Mouse (Mus musculus) limb, embryonic 12.5 days (tissue): Measurements from ENCODE around the gene Pou2f2. TPM values are rescaled to one million over a fixed set of nuclear protein-coding genes. Genes with fewer than 3 reads are reported as not detected.

ENCODE experiments used
- ATAC-seq: fragments of 200-750 bp; cut with Nextera tagmentation; 2 replicates; pipeline ENCODE4 v1.8.0; 2017; ENCODE audit warnings: low read depth, moderate TSS enrichment; ENCODE audit not compliant: insufficient number of reproducible peaks, insufficient read depth, low FRiP score, low TSS enrichment
- H3K27ac ChIP-seq: fragments of 300-500 bp; sonication (generic); 2 replicates; pipeline ENCODE4 v1.5.1; 2016; ENCODE audit warnings: mild to moderate bottlenecking, moderate library complexity
- H3K27me3 ChIP-seq: fragments of 300-500 bp; sonication (generic); 2 replicates; pipeline ENCODE4 v1.6.1; 2016; ENCODE audit warnings: mild to moderate bottlenecking, moderate library complexity
- H3K36me3 ChIP-seq: fragments of 300-500 bp; sonication (generic); 2 replicates; pipeline ENCODE4 v1.6.1; 2016; ENCODE audit warnings: mild to moderate bottlenecking, moderate library complexity
- H3K4me1 ChIP-seq: fragments of 300-500 bp; sonication (generic); replicated peaks from 2 replicates; pipeline ENCODE4 v1.6.1; 2016
- H3K4me2 ChIP-seq: fragments of 300-500 bp; sonication (generic); 2 replicates; pipeline ENCODE4 v1.6.1; 2016; ENCODE audit warnings: mild to moderate bottlenecking, moderate library complexity
- H3K4me3 ChIP-seq: fragments of 300-500 bp; sonication (generic); replicated peaks from 2 replicates; pipeline ENCODE4 v1.5.1; 2016; ENCODE audit warnings: mild to moderate bottlenecking
- H3K9ac ChIP-seq: fragments of 300-500 bp; sonication (generic); replicated peaks from 2 replicates; pipeline ENCODE4 v1.6.1; 2016; ENCODE audit warnings: mild to moderate bottlenecking, moderate library complexity
- H3K9me3 ChIP-seq: fragments of 300-500 bp; sonication (generic); 2 replicates; pipeline ENCODE4 v1.6.1; 2016; ENCODE audit warnings: mild to moderate bottlenecking, moderate library complexity
- WGBS: fragments of 180-500 bp; shearing (Covaris S2); methylation state at CpG from one replicate; pipeline ENCODE4 v1.1.7; 2016; 5-methylcytosine and 5-hydroxymethylcytosine counted together
- polyA plus RNA-seq: library from polyadenylated mRNA; unstranded; fragments of >200 nt; fragmentation: Nextera tagmentation; extraction: Ambion mirVana; gene quantifications from 2 replicates; pipeline ENCODE4 v1.2.1, GENCODE M21; 2016

The Pou2f2 gene
- polyA plus RNA-seq, 1 experiment from 2014 or later = 2.9 TPM

DNA sequence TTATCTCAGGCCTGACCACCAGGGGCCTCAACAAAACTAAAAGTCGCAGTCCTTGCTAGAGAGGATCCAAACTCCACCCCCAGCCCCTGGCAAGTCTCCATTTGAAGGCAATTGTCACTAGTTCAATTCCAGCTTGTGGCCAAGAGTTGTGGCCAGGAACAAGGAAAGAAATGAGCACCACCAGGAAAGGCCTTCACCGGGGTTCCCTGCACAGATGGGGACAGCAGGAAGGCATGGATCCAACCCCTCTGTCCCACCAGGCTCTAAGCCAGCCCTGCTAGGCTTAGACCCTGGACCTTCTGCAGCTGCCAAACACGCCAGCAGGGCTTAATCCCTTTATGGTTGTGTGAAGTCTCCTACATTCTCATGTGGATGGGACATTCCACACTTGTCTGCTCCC is 8.9 kb downstream of the Pou2f2 start:
- no peaks in the 10 kb centered on the region for H3K36me3 ChIP-seq
- no peaks in the 10 kb centered on the region for H3K9me3 ChIP-seq
- no peak overlapping the region for H3K27ac ChIP-seq
- no peak overlapping the region for H3K4me3 ChIP-seq
- 17% methylated on average over 3 of the region's 3 CpGs for WGBS
- ATAC-seq = no peak
- peaks cover 7% of the 10 kb centered on the region for H3K4me1 ChIP-seq
- H3K9ac ChIP-seq = no peak overlapping the region
- peaks cover 37% of the 10 kb centered on the region for H3K27me3 ChIP-seq
- no peak overlapping the region for H3K4me2 ChIP-seq

DNA sequence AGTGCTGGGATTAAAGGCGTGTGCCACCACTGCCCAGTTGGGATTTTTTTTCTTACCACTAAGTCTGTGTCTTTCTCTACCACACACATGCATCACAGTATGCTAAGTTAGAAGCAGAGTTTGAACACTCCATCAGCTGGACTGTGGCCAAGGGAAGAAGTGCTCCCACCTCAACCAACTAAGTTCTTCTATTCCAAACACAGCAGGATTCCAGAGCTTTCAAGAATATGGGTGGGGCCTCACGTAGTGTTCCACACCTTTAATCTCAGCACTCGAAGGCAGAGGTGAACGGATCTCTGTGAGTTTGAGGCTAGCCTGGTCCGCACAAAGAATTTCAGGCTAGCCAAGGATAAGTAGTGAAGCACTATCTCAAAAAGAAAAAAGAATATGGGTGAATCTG is 13.4 kb downstream of the Pou2f2 start:
- Histone ChIP-seq H3K36me3 (no peaks in the 10 kb centered on the region), H3K9ac (no peak overlapping the region), H3K4me2 (no peak overlapping the region), H3K27ac (no peak overlapping the region), H3K4me3 (no peak overlapping the region), H3K27me3 (peaks cover 31% of the 10 kb centered on the region), H3K4me1 (no peaks in the 10 kb centered on the region), H3K9me3 (no peaks in the 10 kb centered on the region)
- ATAC-seq = no peak
- WGBS = 76% methylated on average over 5 of the region's 5 CpGs

GRCm38 (mm10) chr7:25156158-25156648 is 23.3 kb downstream of the Pou2f2 start:
- Histone ChIP-seq H3K4me1 (peaks cover 52% of the 10 kb centered on the region), H3K27me3 (peaks cover 30% of the 10 kb centered on the region), H3K4me2 (peak overlapping the region; percentile 37), H3K9ac (no peak overlapping the region), H3K9me3 (no peaks in the 10 kb centered on the region), H3K27ac (no peak overlapping the region), H3K36me3 (no peaks in the 10 kb centered on the region), H3K4me3 (0 out of 2 replicates have a peak overlapping the region, but pooled peaks have one; percentile 1)
- WGBS = 30% methylated on average over 14 of the region's 14 CpGs
- no peak for ATAC-seq

GRCm38 (mm10) chr7:25155469-25156157 is 23.9 kb downstream of the Pou2f2 start:
- WGBS = 9% methylated on average over 17 of the region's 17 CpGs
- Histone ChIP-seq H3K27me3 (peaks cover 34% of the 10 kb centered on the region), H3K9me3 (no peaks in the 10 kb centered on the region), H3K4me2 (peak overlapping the region; percentile 37), H3K36me3 (no peaks in the 10 kb centered on the region), H3K4me1 (peaks cover 58% of the 10 kb centered on the region), H3K27ac (peak overlapping the region; percentile 13; the same call in 1 of the 2 replicates), H3K4me3 (0 out of 2 replicates have a peak overlapping the region, but pooled peaks have one; percentile 1), H3K9ac (no peak overlapping the region)
- peak; percentile 72 for ATAC-seq

DNA sequence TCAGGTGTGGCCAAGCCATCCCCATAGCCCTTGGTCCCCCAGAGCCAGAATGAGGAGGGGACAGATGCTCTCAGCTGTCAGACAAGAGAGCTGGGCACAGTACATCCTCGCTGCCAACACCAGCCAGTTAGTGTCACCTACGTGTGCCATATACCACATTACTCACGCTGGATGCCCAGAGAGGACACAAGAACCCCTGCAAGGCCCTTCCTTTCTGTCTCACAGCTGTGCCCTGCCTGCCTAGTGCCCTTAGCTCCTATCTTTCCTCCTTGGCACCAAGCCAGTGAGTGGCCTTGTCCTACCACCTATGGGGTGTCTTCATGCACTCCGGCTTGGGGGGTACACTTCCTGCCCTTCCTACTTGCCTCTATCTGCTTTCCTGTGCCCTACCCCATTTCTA is 24.9 kb downstream of the Pou2f2 start:
- Histone ChIP-seq H3K9ac (no peak overlapping the region), H3K4me2 (peak overlapping the region; percentile 37; the same call in 1 of the 2 replicates), H3K4me1 (peaks cover 67% of the 10 kb centered on the region), H3K27ac (no peak overlapping the region), H3K36me3 (no peaks in the 10 kb centered on the region), H3K4me3 (no peak overlapping the region), H3K9me3 (no peaks in the 10 kb centered on the region), H3K27me3 (peaks cover 42% of the 10 kb centered on the region)
- no peak for ATAC-seq
- 61% methylated on average over 4 of the region's 4 CpGs for WGBS

DNA sequence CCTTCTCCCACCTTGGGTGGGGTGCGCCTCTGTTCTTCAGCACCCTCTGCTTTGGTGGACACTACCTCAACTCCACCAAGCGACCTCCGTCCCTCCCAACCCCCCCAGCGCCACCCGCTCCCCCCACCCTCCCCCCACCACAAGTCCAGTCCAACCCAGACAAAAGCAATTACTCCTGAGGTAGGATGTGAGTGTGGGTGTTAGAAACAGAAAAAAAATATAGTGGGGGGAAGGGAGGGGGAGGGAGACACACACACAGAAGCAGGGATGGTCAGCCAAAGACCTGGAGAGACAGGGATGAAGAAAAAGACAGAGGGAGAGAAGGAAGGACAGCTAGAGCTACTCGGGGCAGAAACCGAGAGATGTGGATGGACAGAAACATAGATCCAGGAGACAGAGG is 25.7 kb downstream of the Pou2f2 start:
- H3K27me3 ChIP-seq = peaks cover 45% of the 10 kb centered on the region
- peak overlapping the region; percentile 30; the same call in 1 of the 2 replicates for H3K27ac ChIP-seq
- H3K9ac ChIP-seq = 0 out of 2 replicates have a peak overlapping the region, but pooled peaks have one; percentile 2
- no peaks in the 10 kb centered on the region for H3K9me3 ChIP-seq
- 40% methylated on average over 7 of the region's 7 CpGs for WGBS
- H3K36me3 ChIP-seq = no peaks in the 10 kb centered on the region
- ATAC-seq = no peak
- peaks cover 70% of the 10 kb centered on the region for H3K4me1 ChIP-seq
- peak overlapping the region; percentile 11 for H3K4me2 ChIP-seq
- H3K4me3 ChIP-seq = no peak overlapping the region

GRCm38 (mm10) chr7:25151916-25152556 is 27.5 kb downstream of the Pou2f2 start:
- H3K9me3 ChIP-seq = no peaks in the 10 kb centered on the region
- peaks cover 46% of the 10 kb centered on the region for H3K27me3 ChIP-seq
- H3K36me3 ChIP-seq = no peaks in the 10 kb centered on the region
- no peak for ATAC-seq
- peak overlapping the region; percentile 91; the same call in 1 of the 2 replicates for H3K27ac ChIP-seq
- no peak overlapping the region for H3K9ac ChIP-seq
- peaks cover 70% of the 10 kb centered on the region for H3K4me1 ChIP-seq
- WGBS = 30% methylated on average over 10 of the region's 10 CpGs
- H3K4me2 ChIP-seq = peak overlapping the region; percentile 10; the same call in 1 of the 2 replicates
- no peak overlapping the region for H3K4me3 ChIP-seq

DNA sequence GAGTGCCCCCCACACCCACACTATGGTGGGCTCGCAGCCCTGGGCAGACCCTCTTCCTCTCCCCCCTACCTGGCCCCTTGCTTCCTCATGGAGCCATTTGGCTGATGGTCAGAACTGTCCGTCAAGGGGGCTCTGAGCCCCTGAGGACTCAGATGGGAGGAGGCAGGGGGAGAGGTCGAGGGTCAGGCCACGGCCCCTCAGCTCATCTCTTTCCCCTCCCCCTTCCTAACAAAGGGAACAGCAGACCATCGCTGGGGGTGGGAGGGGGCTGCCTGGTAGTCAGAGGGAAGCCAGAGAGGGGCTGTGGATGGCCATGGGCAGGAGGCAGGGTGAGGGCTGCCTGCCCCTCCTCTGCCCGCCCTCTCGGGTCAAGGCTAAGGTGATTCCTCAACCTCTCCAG is 28.5 kb downstream of the Pou2f2 start:
- Histone ChIP-seq H3K27ac (peak overlapping the region; percentile 91), H3K9me3 (no peaks in the 10 kb centered on the region), H3K27me3 (peaks cover 44% of the 10 kb centered on the region), H3K4me2 (peak overlapping the region; percentile 54), H3K36me3 (no peaks in the 10 kb centered on the region), H3K9ac (peak overlapping the region; percentile 47), H3K4me3 (peak overlapping the region; percentile 26; the same call in 1 of the 2 replicates), H3K4me1 (peaks cover 67% of the 10 kb centered on the region)
- ATAC-seq = no peak
- WGBS = 2% methylated on average over 7 of the region's 7 CpGs

DNA sequence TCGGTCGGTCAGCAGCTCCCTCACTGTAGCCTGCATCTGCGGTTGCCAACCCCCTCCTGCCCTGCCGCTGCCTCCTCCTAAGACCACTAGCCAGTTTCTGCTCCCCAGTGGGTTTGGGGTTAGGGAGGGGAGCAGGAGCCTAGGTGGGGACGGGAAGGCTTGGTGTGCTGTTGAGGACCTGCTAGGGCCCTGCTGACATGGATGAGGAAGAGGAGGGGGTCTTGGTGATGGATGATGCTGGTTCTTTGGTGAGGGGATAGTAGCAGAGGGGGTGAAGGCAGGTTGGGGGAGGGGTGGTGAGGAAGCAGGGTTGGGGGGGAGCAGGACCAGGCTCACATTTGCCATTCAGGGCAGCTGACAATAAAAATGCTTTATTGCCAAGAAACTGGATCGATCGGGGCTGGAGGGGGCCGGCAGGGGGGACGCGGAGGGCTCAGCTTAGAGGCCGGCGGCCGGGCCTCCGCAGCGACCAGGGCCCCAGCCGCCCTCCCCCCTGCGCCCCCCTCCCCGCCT is 29.3 kb downstream of the Pou2f2 start:
- 0% methylated on average over 14 of the region's 18 CpGs for WGBS
- Histone ChIP-seq H3K9ac (no peak overlapping the region; the same call in 1 of the 2 replicates), H3K36me3 (no peaks in the 10 kb centered on the region), H3K27ac (peak overlapping the region; percentile 54), H3K27me3 (peaks cover 47% of the 10 kb centered on the region), H3K4me2 (peak overlapping the region; percentile 54), H3K4me3 (peak overlapping the region; percentile 26), H3K4me1 (peaks cover 59% of the 10 kb centered on the region), H3K9me3 (no peaks in the 10 kb centered on the region)
- peak; percentile 34; the same call in 1 of the 2 replicates for ATAC-seq

GRCm38 (mm10) chr7:25145896-25146295 is 33.6 kb downstream of the Pou2f2 start:
- WGBS = 8% methylated on average over 10 of the region's 10 CpGs
- H3K27ac ChIP-seq = no peak overlapping the region
- ATAC-seq = no peak
- H3K4me2 ChIP-seq = no peak overlapping the region
- no peak overlapping the region for H3K9ac ChIP-seq
- H3K9me3 ChIP-seq = no peaks in the 10 kb centered on the region
- no peaks in the 10 kb centered on the region for H3K36me3 ChIP-seq
- H3K27me3 ChIP-seq = peaks cover 36% of the 10 kb centered on the region
- H3K4me1 ChIP-seq = peaks cover 16% of the 10 kb centered on the region
- no peak overlapping the region for H3K4me3 ChIP-seq

GRCm38 (mm10) chr7:25141761-25142160 is 37.8 kb downstream of the Pou2f2 start:
- H3K4me2 ChIP-seq = no peak overlapping the region
- no peak overlapping the region for H3K9ac ChIP-seq
- H3K27me3 ChIP-seq = peaks cover 36% of the 10 kb centered on the region
- H3K27ac ChIP-seq = no peak overlapping the region
- ATAC-seq = 0 out of 2 replicates have a peak, but pooled peaks have one; percentile 15
- H3K9me3 ChIP-seq = no peaks in the 10 kb centered on the region
- under 1% methylated on average over 5 of the region's 5 CpGs for WGBS
- H3K4me3 ChIP-seq = no peak overlapping the region
- H3K4me1 ChIP-seq = no peaks in the 10 kb centered on the region
- H3K36me3 ChIP-seq = no peaks in the 10 kb centered on the region
